7 mouse cellular contexts compared by ENCODE assay signal in the genomic region with DNA sequence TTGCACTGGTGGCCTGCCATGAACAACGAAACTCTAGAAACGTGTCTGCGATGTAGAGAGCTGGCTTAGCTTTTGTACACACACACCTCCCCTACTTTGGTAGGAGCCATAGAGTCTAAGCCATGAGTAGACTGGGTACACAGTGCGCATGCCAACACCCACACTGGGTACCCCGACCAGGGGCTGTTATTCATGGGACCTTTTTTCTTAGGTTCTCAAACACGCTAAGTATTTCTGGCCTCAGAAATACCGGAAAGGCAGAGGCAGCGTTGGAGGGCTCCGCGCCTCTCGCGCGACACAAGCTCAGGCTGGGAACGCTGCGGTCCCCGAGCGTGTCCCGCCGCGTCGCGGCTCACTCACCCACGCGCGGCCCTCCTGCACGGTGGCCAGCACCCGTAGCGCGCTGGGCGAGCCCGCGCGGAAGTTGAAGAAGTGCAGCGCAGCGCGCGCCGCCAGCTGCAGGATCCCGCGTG. TPM values are rescaled to one million over a fixed set of nuclear protein-coding genes. Genes with fewer than 3 reads are reported as not detected.
DNase-seq lines count a peak whose midpoint lies in the region; ATAC-seq and TF ChIP-seq lines count a peak whose summit lies in the region.

No protein-coding gene starts in this region.

- no peak for TF ChIP-seq CTCF in spleen, adult 2 months (IDR thresholded peaks at IDR 0.05; ENCODE audit: extremely low read depth, insufficient read depth, insufficient read length, insufficient replicate concordance)

- H3K4me1 ChIP-seq in spleen, adult 2 months (ENCODE audit: control insufficient read depth, insufficient read depth, insufficient read length): peaks cover 8% of the 10 kb centered on the region
- H3K4me1 ChIP-seq in embryonic facial prominence, embryonic 14.5 days (ENCODE audit: control insufficient read depth, insufficient read depth, low read length): no peaks in the 10 kb centered on the region
- no peaks in the 10 kb centered on the region for H3K4me1 ChIP-seq in hindbrain, embryonic 11.5 days (replicated peaks; ENCODE audit: control insufficient read depth, insufficient read depth, low read length)
- 0 out of 2 replicates have a peak, but pooled peaks cover 5% of the 10 kb centered on the region for H3K4me1 ChIP-seq in liver, embryonic 15.5 days (replicated peaks)
- peaks cover 11% of the 10 kb centered on the region for H3K4me1 ChIP-seq in neural tube, embryonic 15.5 days

- no peak overlapping the region for H3K27ac ChIP-seq in spleen, adult 2 months (ENCODE audit: insufficient read depth, low read length)
- no peak overlapping the region for H3K27ac ChIP-seq in embryonic facial prominence, embryonic 14.5 days (replicated peaks; ENCODE audit: low read depth, low read length)
- H3K27ac ChIP-seq in hindbrain, embryonic 11.5 days (ENCODE audit: low read depth, low read length): no peak overlapping the region
- no peak overlapping the region for H3K27ac ChIP-seq in liver, embryonic 15.5 days (replicated peaks)
- H3K27ac ChIP-seq in neural tube, embryonic 15.5 days (replicated peaks): no peak overlapping the region

- no peak for TF ChIP-seq POLR2A in spleen, adult 2 months (IDR thresholded peaks at IDR 0.05; ENCODE audit: low read depth, low read length)

- H3K36me3 ChIP-seq in spleen, adult 2 months (ENCODE audit: control insufficient read depth, insufficient read depth, low read length): no peaks in the 10 kb centered on the region
- H3K36me3 ChIP-seq in embryonic facial prominence, embryonic 14.5 days (ENCODE audit: control insufficient read depth, insufficient read depth, low read length): no peaks in the 10 kb centered on the region
- no peaks in the 10 kb centered on the region for H3K36me3 ChIP-seq in hindbrain, embryonic 11.5 days (ENCODE audit: control insufficient read depth, insufficient read depth, low read length)
- no peaks in the 10 kb centered on the region for H3K36me3 ChIP-seq in liver, embryonic 15.5 days (replicated peaks)
- H3K36me3 ChIP-seq in neural tube, embryonic 15.5 days: no peaks in the 10 kb centered on the region

- H3K27me3 ChIP-seq in spleen, adult 2 months (ENCODE audit: control insufficient read depth, insufficient read depth, low read length): peaks cover 11% of the 10 kb centered on the region
- peaks cover 39% of the 10 kb centered on the region for H3K27me3 ChIP-seq in embryonic facial prominence, embryonic 14.5 days (replicated peaks; ENCODE audit: control insufficient read depth, insufficient read depth, low read length)
- peaks cover 13% of the 10 kb centered on the region; the same call in 1 of the 2 replicates for H3K27me3 ChIP-seq in hindbrain, embryonic 11.5 days (ENCODE audit: control insufficient read depth, insufficient read depth, low read length)
- peaks cover 41% of the 10 kb centered on the region for H3K27me3 ChIP-seq in liver, embryonic 15.5 days
- peaks cover 28% of the 10 kb centered on the region for H3K27me3 ChIP-seq in neural tube, embryonic 15.5 days (replicated peaks)

- H3K9ac ChIP-seq in embryonic facial prominence, embryonic 14.5 days (ENCODE audit: low read depth, low read length): peak overlapping the region; percentile 68
- peak overlapping the region; percentile 68 for H3K9ac ChIP-seq in hindbrain, embryonic 11.5 days (ENCODE audit: low read depth, low read length)
- no peak overlapping the region for H3K9ac ChIP-seq in liver, embryonic 15.5 days
- peak overlapping the region; percentile 47 for H3K9ac ChIP-seq in neural tube, embryonic 15.5 days (replicated peaks)

- 5% methylated on average over 40 of the region's 40 CpGs for WGBS in spleen, adult 2 months
- WGBS in embryonic facial prominence, embryonic 14.5 days: 9% methylated on average over 28 of the region's 40 CpGs
- 9% methylated on average over 40 of the region's 40 CpGs for WGBS in hindbrain, embryonic 11.5 days
- 5% methylated on average over 40 of the region's 40 CpGs for WGBS in liver, embryonic 15.5 days (ENCODE audit: insufficient replicate concordance)
- WGBS in neural tube, embryonic 15.5 days: 5% methylated on average over 40 of the region's 40 CpGs

- H3K9me3 ChIP-seq in embryonic facial prominence, embryonic 14.5 days (ENCODE audit: control insufficient read depth, low read length): no peaks in the 10 kb centered on the region
- H3K9me3 ChIP-seq in hindbrain, embryonic 11.5 days (ENCODE audit: control insufficient read depth, low read length): no peaks in the 10 kb centered on the region
- no peaks in the 10 kb centered on the region for H3K9me3 ChIP-seq in liver, embryonic 15.5 days (replicated peaks)
- H3K9me3 ChIP-seq in neural tube, embryonic 15.5 days (replicated peaks): no peaks in the 10 kb centered on the region

- H3K4me3 ChIP-seq in spleen, adult 2 months (ENCODE audit: extremely low read depth, insufficient read depth, insufficient read length): peak overlapping the region; percentile 41
- H3K4me3 ChIP-seq in embryonic facial prominence, embryonic 14.5 days (ENCODE audit: low read depth, low read length): peak overlapping the region; percentile 61
- peak overlapping the region; percentile 51 for H3K4me3 ChIP-seq in hindbrain, embryonic 11.5 days (ENCODE audit: low read depth, low read length)
- peak overlapping the region; percentile 53 for H3K4me3 ChIP-seq in liver, embryonic 15.5 days (replicated peaks)
- peak overlapping the region; percentile 56 for H3K4me3 ChIP-seq in neural tube, embryonic 15.5 days (replicated peaks)

- peak; percentile 44 for ATAC-seq in embryonic facial prominence, embryonic 14.5 days (ENCODE audit: low read depth)
- ATAC-seq in hindbrain, embryonic 11.5 days (ENCODE audit: low FRiP score): peak; percentile 61
- no peak for ATAC-seq in liver, embryonic 15.5 days (ENCODE audit: insufficient read depth)
- ATAC-seq in neural tube, embryonic 15.5 days (ENCODE audit: low FRiP score): peak; percentile 80

- DNase-seq in spleen, adult 2 months (ENCODE audit: low read depth in 1 of 2, low spot score in 2 of 2): peak in 1 of 2 experiments; percentile 19
- no peak for DNase-seq in spleen, adult 12 weeks (ENCODE audit: low spot score)
- DNase-seq in embryonic facial prominence, embryonic 14.5 days (ENCODE audit: low spot score): peak; percentile 29
- peak; percentile 52 for DNase-seq in hindbrain, embryonic 11.5 days (ENCODE audit: low spot score)
- no peak for DNase-seq in frontal cortex, postnatal 25 days (ENCODE audit: low spot score in 2 of 2)

- peak overlapping the region; percentile 100 for H3K4me2 ChIP-seq in embryonic facial prominence, embryonic 14.5 days (ENCODE audit: low read depth, low read length)
- H3K4me2 ChIP-seq in hindbrain, embryonic 11.5 days (replicated peaks; ENCODE audit: low read depth, low read length): peak overlapping the region; percentile 100
- peak overlapping the region; percentile 74 for H3K4me2 ChIP-seq in liver, embryonic 15.5 days
- H3K4me2 ChIP-seq in neural tube, embryonic 15.5 days: peak overlapping the region; percentile 97

RNA-seq across cellular contexts. Expression of gene Rarres1, which starts 0.5 kb away (rescaled TPM):
- polyA plus RNA-seq in spleen, adult 2 months (2012; rRNA removed): 0.68 and 1.5 TPM in 2 replicates
- 4.0 and 5.6 TPM in 2 replicates for polyA plus RNA-seq in embryonic facial prominence, embryonic 14.5 days (2014; fragmentation: Nextera tagmentation; extraction: Ambion mirVana)
- 1.1 and 1.3 TPM in 2 replicates for polyA plus RNA-seq in hindbrain, embryonic 11.5 days (2014; fragmentation: Nextera tagmentation; extraction: Ambion mirVana)
- polyA plus RNA-seq in liver, embryonic 15.5 days (2015; fragmentation: Nextera tagmentation; extraction: Ambion mirVana): 2.7 and 3.1 TPM in 2 replicates
- polyA plus RNA-seq in neural tube, embryonic 15.5 days (2015; fragmentation: Nextera tagmentation; extraction: Ambion mirVana): 3.3 and 3.9 TPM in 2 replicates

RNA-seq across cellular contexts. Expression of gene Lxn, which starts 51.1 kb away (rescaled TPM):
- 13.8 and 14.4 TPM in 2 replicates for polyA plus RNA-seq in spleen, adult 2 months (2012; rRNA removed)
- polyA plus RNA-seq in embryonic facial prominence, embryonic 14.5 days (2014; fragmentation: Nextera tagmentation; extraction: Ambion mirVana): 105 and 107 TPM in 2 replicates
- polyA plus RNA-seq in hindbrain, embryonic 11.5 days (2014; fragmentation: Nextera tagmentation; extraction: Ambion mirVana): 82.7 and 88.8 TPM in 2 replicates
- polyA plus RNA-seq in liver, embryonic 15.5 days (2015; fragmentation: Nextera tagmentation; extraction: Ambion mirVana): 10.2 and 12.6 TPM in 2 replicates
- polyA plus RNA-seq in neural tube, embryonic 15.5 days (2015; fragmentation: Nextera tagmentation; extraction: Ambion mirVana): 191 and 236 TPM in 2 replicates

Comparison
In these comparisons a context has a peak if more than half of its experiments do, and no peak if none do; other contexts are left out.
1. DNase-seq: peak in embryonic facial prominence, embryonic 14.5 days (single experiment) and hindbrain, embryonic 11.5 days (single experiment); none in spleen, adult 12 weeks (single experiment) and frontal cortex, postnatal 25 days (0 of 2).
2. Peak in every context shown above with its lines, with median percentiles within 50 percentile points of each other: H3K4me3 ChIP-seq and H3K4me2 ChIP-seq.